Mouse (Mus musculus): Measurements from ENCODE around the gene Arhgap4. TPM values are rescaled to one million over a fixed set of nuclear protein-coding genes. Genes with fewer than 3 reads are reported as not detected.

Arhgap4 gene
- polyA plus RNA-seq, 1 experiment from 2014 or later, result 2.6 TPM

DNA sequence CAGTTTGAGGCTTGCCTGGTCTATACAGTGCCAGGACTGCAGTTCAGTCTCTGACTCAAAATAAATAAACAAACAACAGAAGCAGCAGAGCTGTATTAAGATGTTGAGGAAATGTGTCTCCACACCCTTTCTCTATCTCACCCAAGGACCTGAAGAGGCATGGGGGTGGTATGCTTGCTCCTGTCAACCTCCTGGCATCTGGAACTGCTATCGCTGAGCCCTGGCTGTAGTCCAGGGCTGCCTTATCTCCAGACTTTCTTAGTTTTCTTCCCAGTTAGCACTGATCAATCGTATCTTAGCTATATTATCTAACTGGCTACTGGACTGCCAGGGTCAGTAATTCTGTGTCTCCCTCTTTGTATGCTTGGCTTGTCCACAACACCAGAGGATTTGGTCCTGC lies 20.2 kb upstream of the Arhgap4 start:
- H3K4me2 ChIP-seq, result no peak overlapping the region
- WGBS, result 79% methylated on average over 2 of the region's 2 CpGs
- no peaks in the 10 kb centered on the region for H3K9me3 ChIP-seq (ENCODE audit: low read depth, low read length)
- DNase-seq, result no peak
- H3K4me3 ChIP-seq (ENCODE audit: low read depth, low read length), result no peak overlapping the region
- H3K36me3 ChIP-seq (ENCODE audit: insufficient read depth), result peaks cover 53% of the 10 kb centered on the region
- no peak overlapping the region for H3K27ac ChIP-seq (ENCODE audit: low read depth)
- H3K4me1 ChIP-seq (ENCODE audit: insufficient read depth), result no peaks in the 10 kb centered on the region
- H3K9ac ChIP-seq, result no peak overlapping the region
- no peak for TF ChIP-seq CTCF (IDR thresholded peaks at IDR 0.05; ENCODE audit: low read depth)
- ATAC-seq (ENCODE audit: insufficient read depth), result no peak
- H3K27me3 ChIP-seq (ENCODE audit: insufficient read depth, low read length), result no peaks in the 10 kb centered on the region

GRCm38 (mm10) chrX:73931871-73932270 lies 10.2 kb upstream of the Arhgap4 start:
- 74% methylated on average over 2 of the region's 2 CpGs for WGBS
- H3K4me1 ChIP-seq (ENCODE audit: insufficient read depth), result no peaks in the 10 kb centered on the region
- no peak overlapping the region for H3K4me2 ChIP-seq
- H3K9ac ChIP-seq, result no peak overlapping the region
- ATAC-seq (ENCODE audit: insufficient read depth) (no peak), DNase-seq (no peak)
- no peak overlapping the region for H3K4me3 ChIP-seq (ENCODE audit: low read depth, low read length)
- no peaks in the 10 kb centered on the region for H3K27me3 ChIP-seq (ENCODE audit: insufficient read depth, low read length)
- H3K36me3 ChIP-seq (ENCODE audit: insufficient read depth), result no peaks in the 10 kb centered on the region
- TF ChIP-seq CTCF (IDR thresholded peaks at IDR 0.05; ENCODE audit: low read depth), result no peak
- H3K9me3 ChIP-seq (ENCODE audit: low read depth, low read length), result no peaks in the 10 kb centered on the region
- no peak overlapping the region for H3K27ac ChIP-seq (ENCODE audit: low read depth)

DNA sequence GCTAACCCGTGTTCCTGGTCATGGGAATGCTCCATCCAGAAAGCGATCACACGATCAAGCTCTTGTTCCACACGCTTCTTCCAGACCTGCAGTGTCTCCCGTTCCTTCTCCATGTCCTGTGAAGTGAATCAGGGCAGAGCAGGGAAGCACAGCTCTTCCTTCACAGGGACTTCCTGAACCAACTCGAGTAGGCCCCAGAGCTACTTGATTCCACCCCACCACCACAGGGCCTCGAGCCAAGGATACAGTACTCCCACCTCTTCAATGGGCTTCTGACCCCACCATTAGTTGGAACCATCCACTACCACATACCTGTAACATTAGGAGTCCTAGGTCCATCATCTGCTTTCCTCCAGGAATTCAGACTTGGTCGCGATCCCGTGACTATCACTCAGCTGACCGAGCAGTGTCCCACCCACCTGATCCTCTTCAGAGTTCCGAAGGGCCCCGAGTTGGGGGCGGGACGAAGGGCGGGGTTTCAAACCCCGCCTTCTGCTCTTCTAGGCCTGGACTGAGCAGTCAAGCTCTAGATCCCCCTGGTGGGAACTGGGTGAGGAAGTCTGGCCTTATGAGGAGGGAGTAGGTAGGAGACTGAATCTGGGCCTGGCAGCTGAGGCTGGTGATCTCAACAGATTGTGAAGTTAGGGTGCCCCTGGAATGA lies 8.9 kb upstream of the Arhgap4 start, which contains the start of gene Renbp:
Renbp (minus strand) TSS at position 449 of the 661 bp plus-strand sequence.
- ATAC-seq (ENCODE audit: insufficient read depth), result peak; percentile 97
- H3K9me3 ChIP-seq (ENCODE audit: low read depth, low read length), result no peaks in the 10 kb centered on the region
- peak within 1 kb of the TSS; percentile 30 for H3K4me3 ChIP-seq (ENCODE audit: low read depth, low read length)
- no peaks in the 10 kb centered on the region for H3K27me3 ChIP-seq (ENCODE audit: insufficient read depth, low read length)
- WGBS, result 29% methylated on average over 16 of the region's 17 CpGs
- peak; percentile 41; the same call in 1 of the 2 replicates for TF ChIP-seq CTCF (IDR thresholded peaks at IDR 0.05; ENCODE audit: low read depth)
- no peaks in the 10 kb centered on the region for H3K36me3 ChIP-seq (ENCODE audit: insufficient read depth)
- peak; percentile 85 for DNase-seq
- peak within 1 kb of the TSS; percentile 29; the same call in 1 of the 2 replicates for H3K9ac ChIP-seq
- H3K4me2 ChIP-seq, result peak within 1 kb of the TSS; percentile 54
- H3K4me1 ChIP-seq (ENCODE audit: insufficient read depth), result no peaks in the 10 kb centered on the region
- no peak within 1 kb of the TSS for H3K27ac ChIP-seq (ENCODE audit: low read depth)

DNA sequence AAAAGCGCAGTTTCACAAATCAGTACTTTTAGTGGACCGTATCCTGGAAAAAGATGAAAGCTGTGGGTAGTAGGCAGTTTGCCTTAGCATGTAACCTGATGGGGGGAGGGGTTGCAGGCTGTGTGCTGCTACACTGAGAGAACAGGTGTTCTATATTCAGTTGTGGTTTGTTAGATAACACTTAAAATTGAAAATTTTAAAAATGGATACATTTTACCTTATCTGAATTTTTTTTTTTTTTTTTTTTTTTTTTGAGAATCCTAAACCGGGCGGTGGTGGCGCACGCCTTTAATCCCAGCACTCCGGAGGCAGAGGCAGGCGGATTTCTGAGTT lies 846 bp upstream of the Arhgap4 start:
- WGBS, result 77% methylated on average over 8 of the region's 8 CpGs
- Histone ChIP-seq H3K9me3 (ENCODE audit: low read depth, low read length) (no peaks in the 10 kb centered on the region), H3K4me3 (ENCODE audit: low read depth, low read length) (peak overlapping the region; percentile 53), H3K9ac (peak overlapping the region; percentile 47), H3K4me1 (ENCODE audit: insufficient read depth) (no peaks in the 10 kb centered on the region), H3K27ac (ENCODE audit: low read depth) (peak overlapping the region; percentile 80; the same call in 1 of the 2 replicates), H3K27me3 (ENCODE audit: insufficient read depth, low read length) (no peaks in the 10 kb centered on the region), H3K4me2 (peak overlapping the region; percentile 65), H3K36me3 (ENCODE audit: insufficient read depth) (peaks cover 20% of the 10 kb centered on the region; the same call in 1 of the 2 replicates)
- ATAC-seq (ENCODE audit: insufficient read depth) (no peak), DNase-seq (no peak)
- TF ChIP-seq CTCF (IDR thresholded peaks at IDR 0.05; ENCODE audit: low read depth), result no peak

GRCm38 (mm10) chrX:73921285-73921822 lies 316 bp downstream of the Arhgap4 start:
- ATAC-seq (ENCODE audit: insufficient read depth) (peak; percentile 35), DNase-seq (no peak)
- Histone ChIP-seq H3K27ac (ENCODE audit: low read depth) (peak overlapping the region; percentile 56), H3K4me2 (peak overlapping the region; percentile 65), H3K9ac (peak overlapping the region; percentile 64), H3K4me3 (ENCODE audit: low read depth, low read length) (peak overlapping the region; percentile 53), H3K27me3 (ENCODE audit: insufficient read depth, low read length) (no peaks in the 10 kb centered on the region), H3K4me1 (ENCODE audit: insufficient read depth) (no peaks in the 10 kb centered on the region), H3K36me3 (ENCODE audit: insufficient read depth) (peaks cover 29% of the 10 kb centered on the region; the same call in 1 of the 2 replicates), H3K9me3 (ENCODE audit: low read depth, low read length) (no peaks in the 10 kb centered on the region)
- 14% methylated on average over 34 of the region's 34 CpGs for WGBS
- no peak for TF ChIP-seq CTCF (IDR thresholded peaks at IDR 0.05; ENCODE audit: low read depth)

DNA sequence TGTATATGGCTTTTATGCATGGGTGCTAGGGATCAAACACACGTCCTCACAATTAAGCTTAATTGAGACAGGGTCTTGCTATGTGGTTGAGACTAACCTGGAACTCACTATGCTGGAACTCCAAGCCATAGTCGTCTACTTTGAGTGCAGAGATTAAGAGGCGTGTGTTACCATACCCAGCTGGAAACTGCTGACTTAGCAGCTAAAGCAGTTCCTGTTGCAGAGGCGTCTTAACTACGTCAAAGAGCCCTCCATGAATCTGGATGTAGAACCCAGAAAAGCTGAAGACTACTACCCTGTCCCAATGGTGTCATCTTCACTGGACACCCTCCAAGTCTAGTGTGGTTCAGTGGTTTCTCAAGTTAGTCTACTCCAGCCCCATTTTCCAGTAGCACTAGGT lies 3.0 kb downstream of the Arhgap4 start:
- no peaks in the 10 kb centered on the region for H3K27me3 ChIP-seq (ENCODE audit: insufficient read depth, low read length)
- peaks cover 29% of the 10 kb centered on the region; the same call in 1 of the 2 replicates for H3K36me3 ChIP-seq (ENCODE audit: insufficient read depth)
- DNase-seq (no peak), ATAC-seq (ENCODE audit: insufficient read depth) (no peak)
- H3K4me3 ChIP-seq (ENCODE audit: low read depth, low read length), result no peak overlapping the region
- H3K27ac ChIP-seq (ENCODE audit: low read depth), result no peak overlapping the region
- H3K9me3 ChIP-seq (ENCODE audit: low read depth, low read length), result no peaks in the 10 kb centered on the region
- WGBS, result 83% methylated on average over 5 of the region's 5 CpGs
- TF ChIP-seq CTCF (IDR thresholded peaks at IDR 0.05; ENCODE audit: low read depth), result no peak
- H3K9ac ChIP-seq, result no peak overlapping the region
- H3K4me2 ChIP-seq, result no peak overlapping the region
- H3K4me1 ChIP-seq (ENCODE audit: insufficient read depth), result no peaks in the 10 kb centered on the region

- Histone ChIP-seq H3K4me1 (ENCODE audit: insufficient read depth) (no peaks in the 10 kb centered on the region), H3K27me3 (ENCODE audit: insufficient read depth, low read length) (no peaks in the 10 kb centered on the region), H3K4me3 (ENCODE audit: low read depth, low read length) (no peak overlapping the region), H3K4me2 (no peak overlapping the region), H3K27ac (ENCODE audit: low read depth) (no peak overlapping the region), H3K9me3 (ENCODE audit: low read depth, low read length) (no peaks in the 10 kb centered on the region), H3K36me3 (ENCODE audit: insufficient read depth) (peaks cover 29% of the 10 kb centered on the region; the same call in 1 of the 2 replicates), H3K9ac (no peak overlapping the region)
- ATAC-seq (ENCODE audit: insufficient read depth) (no peak), DNase-seq (no peak)
- 81% methylated on average over 8 of the region's 8 CpGs for WGBS
- no peak for TF ChIP-seq CTCF (IDR thresholded peaks at IDR 0.05; ENCODE audit: low read depth)
These were observed 4.7 kb downstream of the Arhgap4 start for GRCm38 (mm10) chrX:73916945-73917344.
